Mouse (Mus musculus): ENCODE data around the gene Hoxa6. TPM values are rescaled to one million over a fixed set of nuclear protein-coding genes. Genes with fewer than 3 reads are reported as not detected.

Gene Hoxa6
- polyA plus RNA-seq, 1 experiment from 2014 or later = 0.95 TPM

DNA sequence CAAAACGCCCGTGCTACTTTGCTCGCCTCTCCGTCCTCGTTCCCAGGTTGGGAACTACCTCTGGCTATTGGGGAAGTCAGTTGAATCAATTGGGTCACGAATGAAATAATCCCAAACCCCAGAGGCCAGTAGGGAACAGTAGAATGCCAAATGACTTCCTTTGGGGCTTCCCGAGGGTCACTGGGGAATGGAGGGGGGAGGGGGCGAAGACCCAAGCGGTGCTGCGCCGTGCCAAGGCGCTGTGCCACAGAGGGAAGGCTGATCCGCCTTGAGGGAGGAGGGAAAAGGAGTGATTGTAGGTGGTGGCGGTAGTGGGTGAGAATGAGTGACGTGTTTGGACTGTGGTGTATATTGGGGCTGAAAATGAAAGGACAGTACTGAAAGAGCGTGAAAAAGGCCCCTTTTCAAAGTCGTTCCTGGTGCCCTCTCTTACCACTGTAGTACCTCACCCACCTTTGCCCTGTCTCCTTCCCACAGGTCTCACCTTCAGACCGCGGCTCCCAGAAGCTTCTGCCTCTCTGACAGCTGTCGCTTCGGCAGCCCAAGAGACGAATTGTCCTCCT lies 4.1 kb upstream of the Hoxa6 start:
- no peaks in the 10 kb centered on the region for H3K9me3 ChIP-seq (ENCODE audit: low read length)
- H3K9ac ChIP-seq (replicated peaks; ENCODE audit: low read depth) = 0 out of 2 replicates have a peak overlapping the region, but pooled peaks have one; percentile 32
- peak overlapping the region; percentile 76 for H3K27ac ChIP-seq (ENCODE audit: low read length)
- peak overlapping the region; percentile 48 for H3K4me3 ChIP-seq (ENCODE audit: low read depth, low read length)
- 0 out of 2 replicates have a peak, but pooled peaks have one; percentile 9 for TF ChIP-seq CTCF (IDR thresholded peaks at IDR 0.05)
- TF ChIP-seq EP300 (IDR thresholded peaks at IDR 0.05) = no peak
- H3K27me3 ChIP-seq (replicated peaks; ENCODE audit: insufficient read depth, low read length) = peaks cover 72% of the 10 kb centered on the region
- peak overlapping the region; percentile 61 for H3K4me2 ChIP-seq (replicated peaks; ENCODE audit: low read depth, low read length)
- ATAC-seq = 0 out of 2 replicates have a peak, but pooled peaks have one; percentile 10
- no peaks in the 10 kb centered on the region for H3K36me3 ChIP-seq (ENCODE audit: insufficient read depth, low read length)
- H3K4me1 ChIP-seq (ENCODE audit: insufficient read depth, low read depth, low read length) = peaks cover 11% of the 10 kb centered on the region
- 5% methylated on average over 21 of the region's 22 CpGs for WGBS
- no peak for DNase-seq (ENCODE audit: low spot score)

GRCm38 (mm10) chr6:52211961-52212360 lies 3.4 kb upstream of the Hoxa6 start:
- H3K9me3 ChIP-seq (ENCODE audit: low read length) = no peaks in the 10 kb centered on the region
- TF ChIP-seq EP300 (IDR thresholded peaks at IDR 0.05) = no peak
- TF ChIP-seq CTCF (IDR thresholded peaks at IDR 0.05) = no peak
- ATAC-seq (no peak), DNase-seq (ENCODE audit: low spot score) (no peak)
- no peaks in the 10 kb centered on the region for H3K36me3 ChIP-seq (ENCODE audit: insufficient read depth, low read length)
- H3K4me2 ChIP-seq (replicated peaks; ENCODE audit: low read depth, low read length) = peak overlapping the region; percentile 61
- no peak overlapping the region for H3K9ac ChIP-seq (replicated peaks; ENCODE audit: low read depth)
- H3K4me3 ChIP-seq (ENCODE audit: low read depth, low read length) = peak overlapping the region; percentile 48
- H3K4me1 ChIP-seq (ENCODE audit: insufficient read depth, low read depth, low read length) = peaks cover 6% of the 10 kb centered on the region
- peak overlapping the region; percentile 76; the same call in 1 of the 2 replicates for H3K27ac ChIP-seq (ENCODE audit: low read length)
- H3K27me3 ChIP-seq (replicated peaks; ENCODE audit: insufficient read depth, low read length) = peaks cover 72% of the 10 kb centered on the region
- WGBS = 10% methylated on average over 13 of the region's 13 CpGs

GRCm38 (mm10) chr6:52211170-52211935 lies 2.8 kb upstream of the Hoxa6 start:
- no peak overlapping the region for H3K9ac ChIP-seq (replicated peaks; ENCODE audit: low read depth)
- no peaks in the 10 kb centered on the region for H3K36me3 ChIP-seq (ENCODE audit: insufficient read depth, low read length)
- peak overlapping the region; percentile 61 for H3K4me2 ChIP-seq (replicated peaks; ENCODE audit: low read depth, low read length)
- DNase-seq (ENCODE audit: low spot score) (peak; percentile 87), ATAC-seq (peak; percentile 74)
- H3K4me1 ChIP-seq (ENCODE audit: insufficient read depth, low read depth, low read length) = peaks cover 3% of the 10 kb centered on the region; the same call in 1 of the 2 replicates
- peaks cover 73% of the 10 kb centered on the region for H3K27me3 ChIP-seq (replicated peaks; ENCODE audit: insufficient read depth, low read length)
- TF ChIP-seq EP300 (IDR thresholded peaks at IDR 0.05) = no peak
- TF ChIP-seq CTCF (IDR thresholded peaks at IDR 0.05) = peak; percentile 83
- no peak overlapping the region for H3K27ac ChIP-seq (ENCODE audit: low read length)
- H3K4me3 ChIP-seq (ENCODE audit: low read depth, low read length) = peak overlapping the region; percentile 48
- H3K9me3 ChIP-seq (ENCODE audit: low read length) = no peaks in the 10 kb centered on the region
- WGBS = 3% methylated on average over 37 of the region's 37 CpGs

- no peak for DNase-seq (ENCODE audit: low spot score)
These were observed 1.1 kb upstream of the Hoxa6 start for GRCm38 (mm10) chr6:52209685-52210046.

DNA sequence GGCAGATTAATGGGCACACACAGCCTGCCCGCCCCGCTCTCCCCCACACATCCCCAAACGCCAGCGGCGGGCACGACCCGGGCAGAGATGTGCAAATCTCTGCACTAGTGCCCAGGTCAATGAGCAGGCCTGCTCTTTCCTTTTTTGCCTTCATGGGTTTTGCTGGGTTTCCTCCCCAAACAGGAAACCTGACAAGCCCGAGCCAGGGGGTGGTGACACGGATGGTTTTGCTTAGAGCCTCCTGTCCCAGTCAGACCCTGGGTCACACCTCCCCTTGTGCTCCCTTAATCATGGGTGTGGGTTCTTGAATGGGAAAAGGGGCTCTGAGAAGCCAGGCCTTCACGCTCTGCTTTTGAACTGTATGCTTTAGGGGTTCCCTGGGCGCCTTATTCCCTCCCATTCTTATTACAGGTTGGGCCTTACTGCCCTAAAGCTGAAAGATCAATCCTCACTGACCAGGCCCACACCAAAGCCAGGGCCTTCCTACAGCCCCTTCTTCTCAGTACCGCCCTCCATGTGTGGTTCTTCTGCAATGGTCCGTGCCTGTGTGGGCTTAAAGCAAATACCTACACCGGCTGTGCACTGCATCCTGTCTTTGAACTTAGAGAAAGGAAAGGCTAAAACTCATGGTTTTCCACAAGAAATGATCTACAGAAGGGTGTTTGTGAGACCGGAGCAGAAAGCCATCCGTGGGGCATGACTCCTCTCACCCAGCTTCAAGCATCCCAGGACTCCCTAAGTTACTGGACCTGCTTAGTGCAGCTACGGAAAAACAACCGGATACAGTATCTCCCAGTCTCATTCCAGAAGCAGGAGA lies 554 bp upstream of the Hoxa6 start:
- Histone ChIP-seq H3K9ac (replicated peaks; ENCODE audit: low read depth) (0 out of 2 replicates have a peak overlapping the region, but pooled peaks have one; percentile 27), H3K36me3 (ENCODE audit: insufficient read depth, low read length) (no peaks in the 10 kb centered on the region), H3K4me2 (replicated peaks; ENCODE audit: low read depth, low read length) (peak overlapping the region; percentile 75), H3K4me1 (ENCODE audit: insufficient read depth, low read depth, low read length) (peaks cover 3% of the 10 kb centered on the region; the same call in 1 of the 2 replicates), H3K27me3 (replicated peaks; ENCODE audit: insufficient read depth, low read length) (peaks cover 56% of the 10 kb centered on the region), H3K9me3 (ENCODE audit: low read length) (no peaks in the 10 kb centered on the region), H3K27ac (ENCODE audit: low read length) (peak overlapping the region; percentile 59), H3K4me3 (ENCODE audit: low read depth, low read length) (peak overlapping the region; percentile 40)
- WGBS = 28% methylated on average over 16 of the region's 18 CpGs
- DNase-seq (ENCODE audit: low spot score) (no peak), ATAC-seq (no peak)
- no peak for TF ChIP-seq EP300 (IDR thresholded peaks at IDR 0.05)
- TF ChIP-seq CTCF (IDR thresholded peaks at IDR 0.05) = no peak

More at GRCm38 (mm10) chr6:52209685-52210046, 1.1 kb upstream of the Hoxa6 start:
- WGBS = 44% methylated on average over 12 of the region's 12 CpGs
- Histone ChIP-seq H3K4me2 (replicated peaks; ENCODE audit: low read depth, low read length) (peak overlapping the region; percentile 75), H3K4me1 (ENCODE audit: insufficient read depth, low read depth, low read length) (peaks cover 3% of the 10 kb centered on the region; the same call in 1 of the 2 replicates), H3K27ac (ENCODE audit: low read length) (no peak overlapping the region), H3K36me3 (ENCODE audit: insufficient read depth, low read length) (no peaks in the 10 kb centered on the region), H3K27me3 (replicated peaks; ENCODE audit: insufficient read depth, low read length) (peaks cover 62% of the 10 kb centered on the region), H3K9ac (replicated peaks; ENCODE audit: low read depth) (no peak overlapping the region), H3K4me3 (ENCODE audit: low read depth, low read length) (peak overlapping the region; percentile 40), H3K9me3 (ENCODE audit: low read length) (no peaks in the 10 kb centered on the region)
- no peak for ATAC-seq
- TF ChIP-seq CTCF (IDR thresholded peaks at IDR 0.05) (no peak), EP300 (IDR thresholded peaks at IDR 0.05) (no peak)

- Histone ChIP-seq H3K9ac (replicated peaks; ENCODE audit: low read depth) (no peak overlapping the region), H3K27ac (ENCODE audit: low read length) (0 out of 2 replicates have a peak overlapping the region, but pooled peaks have one; percentile 59)
These were observed 892 bp downstream of the Hoxa6 start for GRCm38 (mm10) chr6:52207684-52207976.

More at GRCm38 (mm10) chr6:52207684-52207976, 892 bp downstream of the Hoxa6 start:
- TF ChIP-seq EP300 (IDR thresholded peaks at IDR 0.05) = no peak
- no peak for TF ChIP-seq CTCF (IDR thresholded peaks at IDR 0.05)
- Histone ChIP-seq H3K9me3 (ENCODE audit: low read length) (no peaks in the 10 kb centered on the region), H3K4me3 (ENCODE audit: low read depth, low read length) (peak overlapping the region; percentile 1; the same call in 1 of the 2 replicates), H3K36me3 (ENCODE audit: insufficient read depth, low read length) (no peaks in the 10 kb centered on the region), H3K27me3 (replicated peaks; ENCODE audit: insufficient read depth, low read length) (peaks cover 47% of the 10 kb centered on the region; the same call in 1 of the 2 replicates), H3K4me1 (ENCODE audit: insufficient read depth, low read depth, low read length) (peaks cover 3% of the 10 kb centered on the region; the same call in 1 of the 2 replicates), H3K4me2 (replicated peaks; ENCODE audit: low read depth, low read length) (peak overlapping the region; percentile 75)
- ATAC-seq (no peak), DNase-seq (ENCODE audit: low spot score) (no peak)
